Mouse (Mus musculus) left cerebral cortex, adult 18-20 months (tissue): ENCODE measurements around the gene Psd. TPM values are rescaled to one million over a fixed set of nuclear protein-coding genes. Genes with fewer than 3 reads are reported as not detected.

Experiments
- DNase-seq, 2 experiments: peaks; one replicate each; pipeline ENCODE4 v3.0.0; 2021 to 2022; ENCODE audit warnings: low spot score in 2 of 2, mixed read lengths in 1 of 2
- total RNA-seq, 2 experiments: library from RNA; stranded (reverse); gene quantifications; 2 replicates each; pipeline ENCODE4 v1.2.3; 2021

Gene Psd
- total RNA-seq, 2 experiments from 2014 or later: 612 to 681 TPM

- DNase-seq: no peak
These were observed 18.7 kb downstream of the Psd start for GRCm38 (mm10) chr19:46308303-46308702.

GRCm38 (mm10) chr19:46307781-46308180 lies 19.2 kb downstream of the Psd start:
- no peak for DNase-seq

GRCm38 (mm10) chr19:46306751-46307289 lies 20.1 kb downstream of the Psd start:
- no peak for DNase-seq

GRCm38 (mm10) chr19:46306268-46306610 lies 20.7 kb downstream of the Psd start:
- DNase-seq: no peak

- DNase-seq: peak; percentile 59 to 70
These were observed 21.3 kb downstream of the Psd start for GRCm38 (mm10) chr19:46305432-46306267.

- DNase-seq: no peak
These were observed 22.0 kb downstream of the Psd start for GRCm38 (mm10) chr19:46304908-46305333.

- peak; percentile 75 to 78 for DNase-seq
These were observed 22.6 kb downstream of the Psd start, which contains the start of gene Nfkb2 for GRCm38 (mm10) chr19:46304216-46304841. Gene Nfkb2 (plus strand): TSS chr19:46304320.

- DNase-seq: no peak
These were observed 23.4 kb downstream of the Psd start for GRCm38 (mm10) chr19:46303251-46304215.

GRCm38 (mm10) chr19:46302551-46302950 lies 24.4 kb downstream of the Psd start:
- DNase-seq: no peak

- no peak for DNase-seq
These were observed 26.5 kb downstream of the Psd start for GRCm38 (mm10) chr19:46300294-46301045.

- no peak for DNase-seq
These were observed 30.0 kb downstream of the Psd start for GRCm38 (mm10) chr19:46296938-46297337.

- no peak for DNase-seq
These were observed 36.3 kb downstream of the Psd start for GRCm38 (mm10) chr19:46290535-46291105.

- DNase-seq: no peak
These were observed 39.4 kb downstream of the Psd start for GRCm38 (mm10) chr19:46287566-46287965.

- no peak for DNase-seq
These were observed 40.0 kb downstream of the Psd start for GRCm38 (mm10) chr19:46286926-46287325.

GRCm38 (mm10) chr19:46286047-46286446 lies 40.9 kb downstream of the Psd start:
- no peak for DNase-seq

- DNase-seq: no peak
These were observed 41.3 kb downstream of the Psd start for GRCm38 (mm10) chr19:46285631-46286030.

- DNase-seq: no peak
These were observed 42.3 kb downstream of the Psd start for GRCm38 (mm10) chr19:46284686-46285085.

- no peak for DNase-seq
These were observed 44.7 kb downstream of the Psd start for GRCm38 (mm10) chr19:46282081-46282849.

GRCm38 (mm10) chr19:46275307-46275706 lies 51.6 kb downstream of the Psd start:
- no peak for DNase-seq
